Mouse (Mus musculus) T-cell, adult 2 months (primary cell): ENCODE data around the gene Mrpl33.
A peak's percentile ranks its signal among the peaks of the same experiment; 100 is the strongest.
"Not testable (repeated sequence)": the region's sequence is repeated elsewhere in the genome, so short reads cannot be mapped to it uniquely, and the experiment has no call there.

Experiments
- DNase-seq: peaks from one replicate; pipeline ENCODE4 v3.0.0; 2022; ENCODE audit warnings: low spot score

Mrpl33 gene

GRCm38 (mm10) chr5:31596481-31597429 lies at the start of gene Mrpl33:
Gene Mrpl33, plus strand, starts transcription at chr5:31596935.
- peak; percentile 91 for DNase-seq

- no peak for DNase-seq
Measured at GRCm38 (mm10) chr5:31559401-31559800, 37.3 kb upstream of the Mrpl33 start.

- no peak for DNase-seq
Measured at GRCm38 (mm10) chr5:31560352-31560751, 36.4 kb upstream of the Mrpl33 start.

- no peak for DNase-seq
Measured at GRCm38 (mm10) chr5:31562036-31562666, 34.6 kb upstream of the Mrpl33 start.

- peak; percentile 53 for DNase-seq
Measured at GRCm38 (mm10) chr5:31563496-31563895, 33.2 kb upstream of the Mrpl33 start.

GRCm38 (mm10) chr5:31563905-31564304 lies 32.8 kb upstream of the Mrpl33 start:
- no peak for DNase-seq

GRCm38 (mm10) chr5:31564976-31565375 lies 31.8 kb upstream of the Mrpl33 start:
- no peak for DNase-seq

GRCm38 (mm10) chr5:31566026-31566425 lies 30.7 kb upstream of the Mrpl33 start:
- no peak for DNase-seq

GRCm38 (mm10) chr5:31566457-31566856 lies 30.3 kb upstream of the Mrpl33 start:
- DNase-seq: no peak

GRCm38 (mm10) chr5:31567951-31568657 lies 28.6 kb upstream of the Mrpl33 start:
- DNase-seq: no peak

GRCm38 (mm10) chr5:31571023-31571608 lies 25.6 kb upstream of the Mrpl33 start:
- DNase-seq: peak; percentile 39

GRCm38 (mm10) chr5:31573722-31574121 lies 23.0 kb upstream of the Mrpl33 start:
- DNase-seq: no peak

GRCm38 (mm10) chr5:31576539-31576975 lies 20.2 kb upstream of the Mrpl33 start:
- DNase-seq: peak; percentile 81

- no peak for DNase-seq
Measured at GRCm38 (mm10) chr5:31581263-31581662, 15.5 kb upstream of the Mrpl33 start.

- peak; percentile 44 for DNase-seq
Measured at GRCm38 (mm10) chr5:31581932-31582331, 14.8 kb upstream of the Mrpl33 start.

GRCm38 (mm10) chr5:31583261-31583660 lies 13.5 kb upstream of the Mrpl33 start:
- DNase-seq: no peak

- DNase-seq: no peak
Measured at GRCm38 (mm10) chr5:31585526-31585925, 11.2 kb upstream of the Mrpl33 start.

GRCm38 (mm10) chr5:31588016-31588415 lies 8.7 kb upstream of the Mrpl33 start:
- DNase-seq: no peak

GRCm38 (mm10) chr5:31588672-31589071 lies 8.1 kb upstream of the Mrpl33 start:
- not testable (repeated sequence) for DNase-seq

GRCm38 (mm10) chr5:31589711-31590319 lies 6.9 kb upstream of the Mrpl33 start:
- no peak for DNase-seq

- no peak for DNase-seq
Measured at GRCm38 (mm10) chr5:31591122-31591521, 5.6 kb upstream of the Mrpl33 start.

GRCm38 (mm10) chr5:31595868-31596267 lies 867 bp upstream of the Mrpl33 start:
- no peak for DNase-seq
